Mouse (Mus musculus): ENCODE measurements around the gene Gal3st1. TPM values are rescaled to one million over a fixed set of nuclear protein-coding genes. Genes with fewer than 3 reads are reported as not detected.

Gene Gal3st1
- total and polyA plus RNA-seq, 3 experiments: 0.07 to 0.12 TPM; not detected in 1

- TF ChIP-seq ELF1 (IDR thresholded peaks at IDR 0.05; ENCODE audit: low read depth, low read length) (no peak), ZC3H11A (IDR thresholded peaks at IDR 0.05; ENCODE audit: low read depth, low read length) (no peak), TAL1 (IDR thresholded peaks at IDR 0.05; ENCODE audit: low read length) (no peak), USF1 (IDR thresholded peaks at IDR 0.05; ENCODE audit: low read depth, low read length) (no peak)
Observed at GRCm38 (mm10) chr11:4046526-4046925, 63.1 kb downstream of the Gal3st1 start (continued).

DNA sequence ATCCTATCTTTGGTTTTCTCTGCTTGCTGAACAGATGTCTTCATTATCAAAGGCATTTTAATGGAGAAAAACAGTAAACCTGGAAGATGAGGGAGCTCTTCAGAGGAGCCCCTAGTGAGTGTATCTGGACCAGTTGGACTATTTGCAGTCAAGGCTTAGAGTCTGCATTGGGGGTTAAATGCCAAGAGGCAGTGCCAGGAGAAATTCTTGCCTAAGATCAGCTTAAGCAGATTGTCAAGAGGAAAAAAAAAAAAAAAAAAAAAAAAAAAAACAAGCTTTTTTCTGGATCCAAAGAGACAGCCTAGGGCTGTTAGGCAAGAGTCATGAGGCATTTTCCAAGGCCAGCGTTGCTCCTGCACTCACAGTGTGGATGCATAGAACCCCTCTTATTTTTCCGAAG is 64.3 kb downstream of the Gal3st1 start:
- Histone ChIP-seq H3K79me2 (ENCODE audit: control insufficient read depth, insufficient read depth, low read length, poor library complexity) (no peaks in the 10 kb centered on the region), H3K36me3 (ENCODE audit: control insufficient read depth in 1 of 2, insufficient read depth in 2 of 2, low read length in 2 of 2) (no peaks in the 10 kb centered on the region), H3K4me1 (ENCODE audit: control insufficient read depth in 1 of 2, insufficient read depth in 2 of 2, low read length in 2 of 2) (no peaks in the 10 kb centered on the region), H3K27ac (ENCODE audit: control insufficient read depth, low read depth, low read length) (no peak overlapping the region), H3K9ac (ENCODE audit: control insufficient read depth, low read depth, low read length, poor library complexity, severe bottlenecking) (no peak overlapping the region), H3K4me3 (ENCODE audit: control insufficient read depth in 1 of 2, insufficient read depth in 1 of 2, low read depth in 2 of 2, low read length in 2 of 2) (no peak overlapping the region), H3K9me3 (replicated peaks; ENCODE audit: insufficient read depth, low read length) (no peaks in the 10 kb centered on the region), H3K27me3 (ENCODE audit: control insufficient read depth in 1 of 2, insufficient read depth in 2 of 2, low read length in 2 of 2) (peaks cover 0 to 1% of the 10 kb centered on the region in 2 experiments; a peak in 2 of 4 replicates)
- TF ChIP-seq NELFE (IDR thresholded peaks at IDR 0.05; ENCODE audit: low read depth, low read length) (no peak), MAZ (IDR thresholded peaks at IDR 0.05; ENCODE audit: low read depth, low read length) (no peak), USF1 (IDR thresholded peaks at IDR 0.05; ENCODE audit: low read depth, low read length) (no peak), RAD21 (IDR thresholded peaks at IDR 0.05; ENCODE audit: low read depth, low read length) (no peak), MAFK (IDR thresholded peaks at IDR 0.05; ENCODE audit: borderline replicate concordance, low read depth, low read length) (no peak), EP300 (IDR thresholded peaks at IDR 0.05; ENCODE audit: low read depth in 1 of 2, low read length in 2 of 2) (no peak), ZC3H11A (IDR thresholded peaks at IDR 0.05; ENCODE audit: low read depth, low read length) (no peak), CHD1 (IDR thresholded peaks at IDR 0.05; ENCODE audit: low read depth, low read length) (no peak)
- no peak for DNase-seq (ENCODE audit: low read depth, low spot score)

DNA sequence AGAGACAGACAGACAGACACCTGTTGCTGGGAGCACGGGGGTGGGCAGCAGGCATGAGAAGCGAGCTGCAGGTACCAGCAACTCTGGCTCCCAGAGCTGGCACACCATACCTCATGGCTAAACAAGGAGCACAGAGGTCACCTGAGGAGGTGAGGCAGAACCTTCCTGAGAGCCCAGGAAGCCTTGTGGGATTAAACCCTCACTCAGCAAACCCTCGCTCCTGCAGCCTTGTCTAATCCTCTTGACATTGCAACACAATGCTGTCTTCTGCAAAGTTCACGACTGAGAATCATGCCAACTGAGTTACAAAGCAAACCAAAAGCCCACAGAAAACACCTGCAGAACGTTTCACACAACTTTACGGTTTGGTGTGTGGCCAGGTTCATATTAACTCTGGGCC is 65.0 kb downstream of the Gal3st1 start:
- DNase-seq (ENCODE audit: low read depth, low spot score): no peak
- H3K27ac ChIP-seq (ENCODE audit: control insufficient read depth, low read depth, low read length): no peak overlapping the region
- H3K4me1 ChIP-seq (ENCODE audit: control insufficient read depth in 1 of 2, insufficient read depth in 2 of 2, low read length in 2 of 2): no peaks in the 10 kb centered on the region
- peaks cover 0 to 1% of the 10 kb centered on the region in 2 experiments; a peak in 1 of 4 replicates for H3K27me3 ChIP-seq (ENCODE audit: control insufficient read depth in 1 of 2, insufficient read depth in 2 of 2, low read length in 2 of 2)
- TF ChIP-seq ZC3H11A (IDR thresholded peaks at IDR 0.05; ENCODE audit: low read depth, low read length) (no peak), TBP (IDR thresholded peaks at IDR 0.05; ENCODE audit: low read depth, low read length) (no peak), POLR2AphosphoS5 (IDR thresholded peaks at IDR 0.05; ENCODE audit: borderline replicate concordance, low read depth, low read length) (no peak), MXI1 (IDR thresholded peaks at IDR 0.05; ENCODE audit: low read depth, low read length) (no peak)
- no peak overlapping the region for H3K9ac ChIP-seq (ENCODE audit: control insufficient read depth, low read depth, low read length, poor library complexity, severe bottlenecking)
- H3K4me3 ChIP-seq (ENCODE audit: control insufficient read depth in 1 of 2, insufficient read depth in 1 of 2, low read depth in 2 of 2, low read length in 2 of 2): no peak overlapping the region
- H3K36me3 ChIP-seq (ENCODE audit: control insufficient read depth in 1 of 2, insufficient read depth in 2 of 2, low read length in 2 of 2): no peaks in the 10 kb centered on the region
- no peaks in the 10 kb centered on the region for H3K9me3 ChIP-seq (replicated peaks; ENCODE audit: insufficient read depth, low read length)
- no peaks in the 10 kb centered on the region for H3K79me2 ChIP-seq (ENCODE audit: control insufficient read depth, insufficient read depth, low read length, poor library complexity)

Other genes with a start within 250 kb of the Gal3st1 start
- not detected in 2 replicates for gene Osbp2, start 119.7 kb upstream of the Gal3st1 start, total RNA-seq (2012; rRNA removed)
- gene Osbp2, start 119.7 kb upstream of the Gal3st1 start, polyA plus RNA-seq (2012; ENCODE audit: insufficient read depth in 1 of 2, insufficient read length in 2 of 2, low read depth in 1 of 2, low replicate concordance in 2 of 2, missing spikeins in 1 of 2): under 1 TPM in 1 of 2 experiments, not detected in 1; 0.04 TPM
- gene 4921536K21Rik, start 88.5 kb upstream of the Gal3st1 start, total RNA-seq (2012; rRNA removed): 0.08 and 0.10 TPM in 2 replicates
- under 1 TPM in 1 of 2 experiments, not detected in 1; 0.40 TPM for gene 4921536K21Rik, start 88.5 kb upstream of the Gal3st1 start, polyA plus RNA-seq (2012; ENCODE audit: insufficient read depth in 1 of 2, insufficient read length in 2 of 2, low read depth in 1 of 2, low replicate concordance in 2 of 2, missing spikeins in 1 of 2)
- gene Dusp18, start 88.4 kb upstream of the Gal3st1 start, total RNA-seq (2012; rRNA removed): 0.81 and 0.92 TPM in 2 replicates
- gene Dusp18, start 88.4 kb upstream of the Gal3st1 start, polyA plus RNA-seq (2012; ENCODE audit: insufficient read depth in 1 of 2, insufficient read length in 2 of 2, low read depth in 1 of 2, low replicate concordance in 2 of 2, missing spikeins in 1 of 2): 1 to 10 TPM in 1 of 2 experiments, not detected in 1; 2.2 TPM
- gene Slc35e4, start 69.0 kb upstream of the Gal3st1 start, total RNA-seq (2012; rRNA removed): 12.1 and 13.4 TPM in 2 replicates
- 10 to 100 TPM in 1 of 2 experiments, not detected in 1; 14.0 TPM for gene Slc35e4, start 69.0 kb upstream of the Gal3st1 start, polyA plus RNA-seq (2012; ENCODE audit: insufficient read depth in 1 of 2, insufficient read length in 2 of 2, low read depth in 1 of 2, low replicate concordance in 2 of 2, missing spikeins in 1 of 2)
- gene Tcn2, start 51.5 kb upstream of the Gal3st1 start, total RNA-seq (2012; rRNA removed): 11.4 and 14.1 TPM in 2 replicates
- gene Tcn2, start 51.5 kb upstream of the Gal3st1 start, polyA plus RNA-seq (2012; ENCODE audit: insufficient read depth in 1 of 2, insufficient read length in 2 of 2, low read depth in 1 of 2, low replicate concordance in 2 of 2, missing spikeins in 1 of 2): 10 to 100 TPM in 1 of 2 experiments, not detected in 1; 16.0 TPM
- 224 and 240 TPM in 2 replicates for gene Pes1, start 19.7 kb upstream of the Gal3st1 start, total RNA-seq (2012; rRNA removed)
- gene Pes1, start 19.7 kb upstream of the Gal3st1 start, polyA plus RNA-seq (2012; ENCODE audit: insufficient read depth in 1 of 2, insufficient read length in 2 of 2, low read depth in 1 of 2, low replicate concordance in 2 of 2, missing spikeins in 1 of 2): 100 to 1,000 TPM; 301 to 498 TPM
- gene 4930556J24Rik, start 6.9 kb upstream of the Gal3st1 start, total RNA-seq (2012; rRNA removed): 0.31 and 0.39 TPM in 2 replicates
- under 1 TPM in 1 of 2 experiments, not detected in 1; 0.47 TPM for gene 4930556J24Rik, start 6.9 kb upstream of the Gal3st1 start, polyA plus RNA-seq (2012; ENCODE audit: insufficient read depth in 1 of 2, insufficient read length in 2 of 2, low read depth in 1 of 2, low replicate concordance in 2 of 2, missing spikeins in 1 of 2)
- gene Sec14l4, start 47.8 kb downstream of the Gal3st1 start, total RNA-seq (2012; rRNA removed): not detected in 2 replicates
- not detected for gene Sec14l4, start 47.8 kb downstream of the Gal3st1 start, polyA plus RNA-seq (2012; ENCODE audit: insufficient read depth in 1 of 2, insufficient read length in 2 of 2, low read depth in 1 of 2, low replicate concordance in 2 of 2, missing spikeins in 1 of 2)
- gene Sec14l3, start 81.2 kb downstream of the Gal3st1 start, total RNA-seq (2012; rRNA removed): not detected in 2 replicates
- gene Sec14l3, start 81.2 kb downstream of the Gal3st1 start, polyA plus RNA-seq (2012; ENCODE audit: insufficient read depth in 1 of 2, insufficient read length in 2 of 2, low read depth in 1 of 2, low replicate concordance in 2 of 2, missing spikeins in 1 of 2): not detected
- gene Mtfp1, start 111.8 kb downstream of the Gal3st1 start, total RNA-seq (2012; rRNA removed): 71.4 and 84.8 TPM in 2 replicates
- gene Mtfp1, start 111.8 kb downstream of the Gal3st1 start, polyA plus RNA-seq (2012; ENCODE audit: insufficient read depth in 1 of 2, insufficient read length in 2 of 2, low read depth in 1 of 2, low replicate concordance in 2 of 2, missing spikeins in 1 of 2): 10 to 100 TPM in 1 of 2 experiments, not detected in 1; 70.5 TPM
- 22.6 and 40.1 TPM in 2 replicates for gene Sec14l2, start 139.8 kb downstream of the Gal3st1 start, total RNA-seq (2012; rRNA removed)
- 10 to 100 TPM in 1 of 2 experiments, not detected in 1; 15.5 TPM for gene Sec14l2, start 139.8 kb downstream of the Gal3st1 start, polyA plus RNA-seq (2012; ENCODE audit: insufficient read depth in 1 of 2, insufficient read length in 2 of 2, low read depth in 1 of 2, low replicate concordance in 2 of 2, missing spikeins in 1 of 2)
- gene Rnf215, start 151.6 kb downstream of the Gal3st1 start, total RNA-seq (2012; rRNA removed): 10.1 and 11.3 TPM in 2 replicates
- gene Rnf215, start 151.6 kb downstream of the Gal3st1 start, polyA plus RNA-seq (2012; ENCODE audit: insufficient read depth in 1 of 2, insufficient read length in 2 of 2, low read depth in 1 of 2, low replicate concordance in 2 of 2, missing spikeins in 1 of 2): 10 to 100 TPM in 1 of 2 experiments, not detected in 1; 13.2 TPM
- gene Ccdc157, start 176.7 kb downstream of the Gal3st1 start, total RNA-seq (2012; rRNA removed): 1.8 and 2.0 TPM in 2 replicates
- gene Ccdc157, start 176.7 kb downstream of the Gal3st1 start, polyA plus RNA-seq (2012; ENCODE audit: insufficient read depth in 1 of 2, insufficient read length in 2 of 2, low read depth in 1 of 2, low replicate concordance in 2 of 2, missing spikeins in 1 of 2): 1 to 10 TPM in 1 of 2 experiments, not detected in 1; 2.9 TPM
- gene Sf3a1, start 176.7 kb downstream of the Gal3st1 start, total RNA-seq (2012; rRNA removed): 64.9 and 77.0 TPM in 2 replicates
- gene Sf3a1, start 176.7 kb downstream of the Gal3st1 start, polyA plus RNA-seq (2012; ENCODE audit: insufficient read depth in 1 of 2, insufficient read length in 2 of 2, low read depth in 1 of 2, low replicate concordance in 2 of 2, missing spikeins in 1 of 2): 100 to 1,000 TPM in 1 of 2 experiments, 10 to 100 TPM in 1; 32.1 to 101 TPM
- 26.3 and 27.4 TPM in 2 replicates for gene Tbc1d10a, start 203.2 kb downstream of the Gal3st1 start, total RNA-seq (2012; rRNA removed)
- gene Tbc1d10a, start 203.2 kb downstream of the Gal3st1 start, polyA plus RNA-seq (2012; ENCODE audit: insufficient read depth in 1 of 2, insufficient read length in 2 of 2, low read depth in 1 of 2, low replicate concordance in 2 of 2, missing spikeins in 1 of 2): 10 to 100 TPM in 1 of 2 experiments, not detected in 1; 23.0 TPM
- gene Castor1, start 234.6 kb downstream of the Gal3st1 start, total RNA-seq (2012; rRNA removed): 6.6 and 7.1 TPM in 2 replicates
- 10 to 100 TPM in 1 of 2 experiments, not detected in 1; 11.8 TPM for gene Castor1, start 234.6 kb downstream of the Gal3st1 start, polyA plus RNA-seq (2012; ENCODE audit: insufficient read depth in 1 of 2, insufficient read length in 2 of 2, low read depth in 1 of 2, low replicate concordance in 2 of 2, missing spikeins in 1 of 2)